Mouse (Mus musculus) gastrocnemius, adult 8-10 months (tissue): Measurements from ENCODE around the gene Cog5. TPM values are rescaled to one million over a fixed set of nuclear protein-coding genes. Genes with fewer than 3 reads are reported as not detected.

ENCODE experiments used
- DNase-seq, 2 experiments: peaks; one replicate each; pipeline ENCODE4 v3.0.0; 2022; ENCODE audit warnings: low spot score in 2 of 2
- total RNA-seq, 4 experiments: library from RNA; stranded (reverse); gene quantifications; 2 replicates each; pipeline ENCODE4 v1.2.4; 2022

The Cog5 gene
- total RNA-seq, 4 experiments from 2014 or later: 33.3 to 44.0 (median 36.5) TPM

- DNase-seq: no peak
These were observed 282.1 kb downstream of the Cog5 start for GRCm38 (mm10) chr12:31936657-31937300.

- no peak for DNase-seq
These were observed 282.9 kb downstream of the Cog5 start for GRCm38 (mm10) chr12:31937613-31938012.

GRCm38 (mm10) chr12:31938391-31938997 lies 283.8 kb downstream of the Cog5 start:
- DNase-seq: no peak

GRCm38 (mm10) chr12:31939026-31939425 lies 284.4 kb downstream of the Cog5 start:
- DNase-seq: no peak

GRCm38 (mm10) chr12:31943020-31943654 lies 288.5 kb downstream of the Cog5 start:
- no peak for DNase-seq

- no peak for DNase-seq
These were observed 289.7 kb downstream of the Cog5 start for GRCm38 (mm10) chr12:31944405-31944804.

- DNase-seq: no peak
These were observed 292.8 kb downstream of the Cog5 start for GRCm38 (mm10) chr12:31947476-31947875.

GRCm38 (mm10) chr12:31948101-31949000 lies 293.7 kb downstream of the Cog5 start:
- DNase-seq: no peak

- peak; percentile 84 to 90 for DNase-seq
These were observed 294.6 kb downstream of the Cog5 start for GRCm38 (mm10) chr12:31949193-31949741.

GRCm38 (mm10) chr12:31949759-31950658 lies 295.3 kb downstream of the Cog5 start, which contains the start of gene Hbp1:
Gene Hbp1, minus strand, starts transcription at chr12:31950535.
- peak; percentile 99 to 100 for DNase-seq

- no peak for DNase-seq
These were observed 296.0 kb downstream of the Cog5 start for GRCm38 (mm10) chr12:31950659-31951031.

- DNase-seq: no peak
These were observed 301.2 kb downstream of the Cog5 start for GRCm38 (mm10) chr12:31955843-31956242.

GRCm38 (mm10) chr12:31964074-31964473 lies 309.4 kb downstream of the Cog5 start:
- no peak for DNase-seq

GRCm38 (mm10) chr12:31965517-31966212 lies 311.0 kb downstream of the Cog5 start:
- DNase-seq: no peak

- no peak for DNase-seq
These were observed 311.7 kb downstream of the Cog5 start for GRCm38 (mm10) chr12:31966405-31966804.

- DNase-seq: no peak
These were observed 312.9 kb downstream of the Cog5 start for GRCm38 (mm10) chr12:31967536-31967935.

- no peak for DNase-seq
These were observed 314.4 kb downstream of the Cog5 start for GRCm38 (mm10) chr12:31969111-31969510.

GRCm38 (mm10) chr12:31971547-31971946 lies 316.9 kb downstream of the Cog5 start:
- DNase-seq: no peak

GRCm38 (mm10) chr12:31973473-31974172 lies 319.0 kb downstream of the Cog5 start:
- DNase-seq: peak; percentile 18 to 52
